Mouse (Mus musculus) common myeloid progenitor, adult 5-6 weeks (primary cell): ENCODE measurements around the gene Tmem8. TPM values are rescaled to one million over a fixed set of nuclear protein-coding genes. Genes with fewer than 3 reads are reported as not detected.
A peak's percentile ranks its signal among the peaks of the same experiment; 100 is the strongest.
"Not testable (repeated sequence)": the region's sequence is repeated elsewhere in the genome, so short reads cannot be mapped to it uniquely, and the experiment has no call there.

Source experiments
- ATAC-seq: replicated peaks from 2 replicates; pipeline ENCODE4 v1.8.0; 2016; ENCODE audit warnings: low read depth, mild to moderate bottlenecking, moderate TSS enrichment, inconsistent platforms; ENCODE audit not compliant: poor library complexity, severe bottlenecking
- total RNA-seq: library from RNA; stranded (forward); fragments of 200-1000, 187-1606 nt; gene quantifications from 2 replicates; pipeline ENCODE4 v1.2.3, GENCODE M21; 2017

Gene Tmem8
- total RNA-seq, result 2.4 and 9.3 TPM in 2 replicates

GRCm38 (mm10) chr17:26113181-26113948, at the start of gene Tmem8:
Gene Tmem8, plus strand, starts transcription at chr17:26113299.
- ATAC-seq, result peak; percentile 73

- ATAC-seq, result no peak
These were observed 48.2 kb upstream of the Tmem8 start for GRCm38 (mm10) chr17:26064916-26065315.

- no peak for ATAC-seq
These were observed 46.5 kb upstream of the Tmem8 start for GRCm38 (mm10) chr17:26066488-26067020.

GRCm38 (mm10) chr17:26068024-26068830, 44.9 kb upstream of the Tmem8 start:
- ATAC-seq, result no peak; the same call in 1 of the 2 replicates

- peak; percentile 78 for ATAC-seq
These were observed 44.0 kb upstream of the Tmem8 start, which contains the start of gene Rab11fip3 for GRCm38 (mm10) chr17:26068831-26069739. Gene Rab11fip3, minus strand, starts transcription at chr17:26069555.

GRCm38 (mm10) chr17:26070136-26070535, 43.0 kb upstream of the Tmem8 start:
- ATAC-seq, result no peak

GRCm38 (mm10) chr17:26075246-26075645, 37.9 kb upstream of the Tmem8 start:
- ATAC-seq, result no peak

GRCm38 (mm10) chr17:26078851-26079250, 34.2 kb upstream of the Tmem8 start:
- ATAC-seq, result no peak

- ATAC-seq, result no peak
These were observed 32.2 kb upstream of the Tmem8 start for GRCm38 (mm10) chr17:26080867-26081266.

GRCm38 (mm10) chr17:26087059-26087564, 26.0 kb upstream of the Tmem8 start:
- ATAC-seq, result no peak

- ATAC-seq, result peak; percentile 91
These were observed 23.0 kb upstream of the Tmem8 start, which contains the start of gene Decr2 for GRCm38 (mm10) chr17:26089905-26090632. Gene Decr2, minus strand, starts transcription at chr17:26090337.

GRCm38 (mm10) chr17:26094531-26095110, 18.5 kb upstream of the Tmem8 start:
- no peak for ATAC-seq

- peak; percentile 65 for ATAC-seq
These were observed 17.9 kb upstream of the Tmem8 start, which contains the start of gene Nme4 for GRCm38 (mm10) chr17:26095121-26095740. Gene Nme4, minus strand, starts transcription at chr17:26095602.

GRCm38 (mm10) chr17:26098461-26098860, 14.6 kb upstream of the Tmem8 start:
- no peak for ATAC-seq

GRCm38 (mm10) chr17:26099316-26099715, 13.8 kb upstream of the Tmem8 start:
- ATAC-seq, result not testable (repeated sequence)

- ATAC-seq, result no peak
These were observed 12.9 kb upstream of the Tmem8 start for GRCm38 (mm10) chr17:26100166-26100565.

GRCm38 (mm10) chr17:26101478-26101877, 11.6 kb upstream of the Tmem8 start:
- ATAC-seq, result no peak

- no peak for ATAC-seq
These were observed 7.5 kb upstream of the Tmem8 start for GRCm38 (mm10) chr17:26105619-26106018.
